Mouse (Mus musculus): Measurements from ENCODE around the gene Tmem178.

- TF ChIP-seq CTCF (IDR thresholded peaks at IDR 0.05; ENCODE audit: low read depth, low read length) (no peak), POLR2A (IDR thresholded peaks at IDR 0.05; ENCODE audit: extremely low read depth, insufficient read depth, low read length) (no peak)
Observed at GRCm38 (mm10) chr17:80933401-80934029, 10.9 kb upstream of the Tmem178 start.
